Mouse (Mus musculus) T-helper 2 cell (primary cell): ENCODE results near the gene Stk16.

ENCODE experiments used
- in situ Hi-C: fragments of 300-600 bp; cut with MboI, MseI; formaldehyde crosslinking; loops from one replicate; pipeline ENCODE4 v1.15.1; 2025; ENCODE audit warnings: high pct_unique_total_duplicates

The Stk16 gene

DNA sequence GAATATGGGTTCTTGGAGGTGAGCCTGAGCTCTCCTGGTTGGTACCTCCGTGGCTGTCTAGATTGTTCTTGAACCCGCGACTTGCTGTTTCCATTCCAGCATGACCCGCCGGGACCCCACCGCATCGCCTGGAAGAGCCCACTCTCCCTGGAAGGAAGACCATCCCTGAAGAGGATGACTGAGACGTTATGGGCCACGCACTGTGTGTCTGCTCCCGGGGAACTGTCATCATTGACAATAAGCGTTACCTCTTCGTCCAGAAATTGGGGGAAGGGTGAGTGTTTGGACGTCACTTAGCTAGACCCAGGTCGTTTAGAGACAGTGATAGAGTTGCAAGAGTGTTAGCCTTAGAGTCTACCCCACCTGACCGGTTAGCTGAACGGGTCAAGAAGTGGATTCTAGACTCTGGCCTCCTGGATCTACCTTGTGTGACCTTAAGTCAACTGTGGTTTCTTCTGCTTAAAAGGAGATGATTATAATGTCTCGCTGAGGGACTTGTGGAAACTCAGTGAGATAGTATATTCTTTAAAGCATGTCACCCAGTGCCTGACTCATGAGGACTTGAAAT, 587 bp downstream of the Stk16 start:
- in situ Hi-C loops, result loop anchor here (25.0 kb wide), 1 partner anchor 974 kb away; the partner anchor contains the start of gene Arpc2

DNA sequence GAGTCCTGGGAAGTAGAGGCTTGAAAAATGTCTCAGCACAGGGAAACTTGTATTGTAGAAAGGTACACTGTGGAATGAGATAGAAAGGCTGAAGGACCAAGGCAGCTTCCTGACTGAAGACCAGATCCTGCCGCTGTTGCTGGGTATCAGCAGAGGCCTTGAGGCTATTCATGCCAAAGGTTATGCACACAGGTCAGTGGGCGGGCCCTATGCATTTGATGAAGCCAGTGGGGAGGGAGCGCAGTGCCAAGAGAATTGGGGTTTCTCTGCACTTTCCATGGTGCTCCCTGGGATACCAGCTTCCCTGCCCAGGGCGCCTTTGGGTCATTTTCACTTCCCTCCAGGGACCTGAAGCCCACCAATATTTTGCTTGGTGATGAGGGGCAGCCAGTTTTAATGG, 1.9 kb downstream of the Stk16 start:
- in situ Hi-C loops, result loop anchor here (25.0 kb wide), 1 partner anchor 975 kb away; the partner anchor contains the start of gene Arpc2

DNA sequence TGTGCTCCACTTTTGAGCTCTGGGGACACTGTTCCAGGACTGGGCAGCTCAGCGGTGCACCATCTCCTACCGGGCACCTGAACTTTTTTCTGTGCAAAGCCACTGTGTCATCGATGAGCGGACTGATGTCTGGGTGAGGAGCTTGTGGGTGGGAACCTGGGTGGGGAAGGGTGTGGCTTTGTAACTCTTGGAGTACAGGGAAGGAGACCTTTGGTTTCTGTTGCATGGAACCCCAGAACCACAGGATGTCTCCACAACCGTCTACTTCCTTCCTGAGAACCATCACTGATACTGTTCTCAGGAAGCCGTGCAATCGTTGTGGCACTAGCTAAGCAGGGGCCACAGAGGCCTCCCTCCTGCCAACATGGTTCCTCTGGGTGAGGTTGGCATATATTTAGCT, 2.5 kb downstream of the Stk16 start:
- in situ Hi-C loops, result loop anchor here (25.0 kb wide), 1 partner anchor 976 kb away; the partner anchor contains the start of gene Arpc2

DNA sequence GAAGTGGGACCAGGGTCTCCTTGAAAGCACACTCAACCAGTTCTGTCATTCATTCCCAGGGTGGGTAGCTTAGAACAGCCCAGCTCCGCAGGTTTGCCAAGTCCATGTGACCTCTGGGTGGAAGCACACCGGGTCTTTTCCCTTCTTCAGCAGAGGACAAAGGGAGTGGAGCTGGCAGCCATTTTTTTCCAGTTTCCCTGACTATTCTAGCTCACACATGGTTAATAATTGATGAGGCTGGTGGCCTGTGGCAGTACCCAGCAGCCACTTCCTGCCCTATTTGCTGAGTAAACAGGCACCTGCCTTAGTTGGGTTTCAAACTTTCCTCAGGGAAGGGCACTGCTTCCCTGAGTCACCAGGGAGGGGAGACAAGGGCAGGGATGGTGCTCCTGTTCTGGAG, 3.8 kb downstream of the Stk16 start:
- in situ Hi-C loops, result loop anchor here (25.0 kb wide), 1 partner anchor 977 kb away; the partner anchor contains the start of gene Arpc2

DNA sequence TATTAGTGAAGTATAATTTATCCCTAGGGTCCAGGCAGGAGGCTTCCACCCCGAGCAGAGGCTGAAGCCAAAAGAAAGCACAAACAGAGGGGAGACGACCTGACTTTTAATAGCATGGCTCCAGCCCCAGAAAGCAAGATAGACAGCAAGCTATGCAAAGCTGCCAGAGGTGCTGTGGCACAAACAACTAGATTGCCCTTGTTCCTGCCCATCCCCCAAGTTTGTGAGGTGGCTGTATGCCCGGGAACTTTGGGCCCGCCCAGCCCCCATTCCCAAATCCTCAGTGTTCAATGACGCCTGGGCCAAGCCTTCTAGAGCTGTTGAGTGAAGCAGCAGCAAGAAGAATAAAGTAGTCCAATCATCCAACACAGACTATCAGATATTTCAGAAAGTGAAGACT, 4.2 kb downstream of the Stk16 start:
- in situ Hi-C loops, result loop anchor here (25.0 kb wide), 1 partner anchor 978 kb away; the partner anchor contains the start of gene Arpc2

DNA sequence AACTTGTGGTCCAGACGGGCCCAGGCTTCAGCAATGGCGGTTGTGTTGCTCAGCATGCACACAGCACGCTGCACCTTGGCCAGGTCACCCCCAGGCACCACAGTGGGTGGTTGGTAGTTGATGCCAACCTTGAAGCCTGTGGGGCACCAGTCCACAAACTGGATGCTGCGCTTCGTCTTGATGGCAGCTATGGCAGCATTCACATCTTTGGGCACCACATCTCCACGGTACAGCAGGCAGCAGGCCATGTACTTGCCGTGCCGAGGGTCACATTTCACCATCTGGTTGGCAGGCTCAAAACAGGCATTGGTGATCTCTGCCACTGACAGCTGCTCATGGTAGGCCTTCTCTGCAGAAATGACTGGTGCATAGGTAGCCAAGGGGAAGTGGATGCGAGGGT, 5.1 kb downstream of the Stk16 start:
- in situ Hi-C loops, result loop anchor here (25.0 kb wide), 1 partner anchor 978 kb away; the partner anchor contains the start of gene Arpc2

DNA sequence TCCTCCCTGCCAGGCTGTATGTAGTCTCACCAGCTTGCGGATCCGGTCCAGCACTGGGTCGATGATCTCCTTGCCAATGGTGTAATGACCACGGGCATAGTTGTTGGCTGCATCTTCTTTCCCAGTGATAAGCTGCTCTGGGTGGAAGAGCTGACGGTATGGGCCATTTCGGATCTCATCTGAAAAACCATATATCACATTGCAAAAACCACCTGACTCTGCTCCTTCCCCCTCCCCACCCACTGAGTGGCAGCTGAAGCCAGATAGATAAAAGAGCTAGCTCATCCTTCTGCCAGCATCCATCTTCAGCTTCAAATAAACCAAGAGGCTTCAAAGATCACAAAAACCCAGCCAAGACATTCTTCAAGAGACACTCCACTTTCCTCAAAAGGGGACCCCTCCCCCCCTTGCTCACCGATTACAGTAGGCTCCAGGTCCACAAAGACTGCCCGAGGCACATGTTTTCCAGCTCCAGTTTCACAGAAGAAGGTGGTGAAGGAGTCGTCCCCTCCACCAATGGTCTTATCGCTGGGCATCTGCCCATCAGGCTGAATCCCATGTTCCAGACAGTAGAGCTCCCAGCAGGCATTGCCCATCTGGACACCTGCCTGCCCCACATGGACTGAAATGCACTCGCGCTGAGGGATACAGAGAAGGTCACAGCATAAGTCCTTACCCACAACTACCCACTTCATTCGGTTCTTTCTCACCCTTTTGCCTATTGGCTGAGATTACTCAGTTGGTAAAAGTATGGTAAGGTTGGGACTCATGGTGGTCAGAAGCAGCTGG, 6.4 kb downstream of the Stk16 start:
- in situ Hi-C loops, result loop anchor here (25.0 kb wide), 1 partner anchor 980 kb away; the partner anchor contains the start of gene Arpc2

DNA sequence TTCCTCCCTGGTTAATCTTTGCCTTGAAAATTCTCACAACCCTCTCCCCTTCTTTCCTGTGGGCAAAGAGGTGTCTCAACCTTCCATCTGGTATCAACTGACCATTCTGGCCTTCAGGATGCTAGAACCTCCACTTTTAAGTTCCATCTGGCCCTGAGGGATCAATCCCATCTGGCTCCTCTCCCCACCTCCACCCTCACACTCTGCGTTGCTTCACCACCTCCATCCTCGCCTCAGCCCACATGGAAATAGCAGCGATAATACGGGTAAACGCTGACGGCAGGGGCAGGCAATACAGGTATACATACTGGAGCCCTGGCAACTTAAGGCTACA, 7.2 kb downstream of the Stk16 start:
- in situ Hi-C loops, result loop anchor here (25.0 kb wide), 1 partner anchor 981 kb away; the partner anchor contains the start of gene Arpc2

DNA sequence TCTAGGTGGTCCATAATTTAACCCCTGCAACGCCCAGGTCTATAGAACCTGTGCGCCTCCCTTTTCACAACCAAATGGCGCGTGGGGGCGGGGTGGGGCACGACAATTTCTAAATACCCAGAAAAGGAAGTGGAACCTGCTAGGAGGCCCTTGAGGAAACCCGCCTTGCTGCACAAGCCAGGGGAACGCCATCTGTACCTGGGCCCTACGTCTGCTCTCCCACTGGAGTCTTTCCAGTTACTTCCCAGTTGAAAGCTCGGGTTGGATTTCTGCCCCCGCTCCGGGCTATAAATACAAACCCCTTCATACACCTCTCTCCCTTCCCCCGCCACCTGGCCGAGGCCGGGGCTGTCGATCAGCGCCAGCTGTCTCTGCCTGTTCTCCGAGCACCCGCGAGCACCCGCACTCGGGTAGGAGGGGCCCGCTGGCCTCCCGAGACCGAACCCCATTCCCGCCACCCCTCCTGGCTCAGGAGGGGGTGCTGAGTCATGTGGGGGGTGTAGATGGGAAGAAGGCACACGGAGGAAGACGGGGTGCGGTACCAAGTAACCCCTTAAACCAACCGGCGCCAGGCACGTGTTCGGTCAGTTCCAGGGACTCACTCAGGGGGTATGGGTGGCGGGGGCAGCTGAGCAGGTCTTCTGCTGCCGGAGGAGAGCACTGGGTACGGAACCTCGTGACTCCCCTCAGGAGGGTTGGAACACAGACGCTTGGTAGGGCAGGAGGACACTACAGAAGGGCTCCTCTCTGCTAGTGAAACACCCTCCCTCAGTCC, 7.8 kb downstream of the Stk16 start:
- in situ Hi-C loops, result loop anchor here (25.0 kb wide), 1 partner anchor 981 kb away; the partner anchor contains the start of gene Arpc2

DNA sequence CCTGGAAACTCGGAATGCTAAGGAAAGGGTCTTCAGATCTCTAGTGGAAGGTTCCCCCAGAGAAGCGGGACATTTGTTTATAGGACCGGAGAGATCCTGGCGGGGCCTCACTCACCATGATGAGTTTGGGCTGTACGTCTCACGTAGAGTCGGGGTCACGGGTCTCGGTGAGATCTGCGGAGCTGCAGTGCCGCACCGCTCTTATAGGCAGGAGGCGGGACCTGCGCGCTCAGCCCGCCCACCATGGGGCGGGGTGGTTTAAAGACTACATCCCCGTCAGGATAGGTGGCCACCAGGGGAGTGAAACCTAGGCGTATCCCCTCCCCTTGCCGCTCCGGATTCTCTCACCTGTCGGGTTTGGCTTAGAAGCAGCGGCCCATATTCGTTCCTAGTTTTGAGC, 8.4 kb downstream of the Stk16 start:
- in situ Hi-C loops, result loop anchor here (25.0 kb wide), 1 partner anchor 982 kb away; the partner anchor contains the start of gene Arpc2

DNA sequence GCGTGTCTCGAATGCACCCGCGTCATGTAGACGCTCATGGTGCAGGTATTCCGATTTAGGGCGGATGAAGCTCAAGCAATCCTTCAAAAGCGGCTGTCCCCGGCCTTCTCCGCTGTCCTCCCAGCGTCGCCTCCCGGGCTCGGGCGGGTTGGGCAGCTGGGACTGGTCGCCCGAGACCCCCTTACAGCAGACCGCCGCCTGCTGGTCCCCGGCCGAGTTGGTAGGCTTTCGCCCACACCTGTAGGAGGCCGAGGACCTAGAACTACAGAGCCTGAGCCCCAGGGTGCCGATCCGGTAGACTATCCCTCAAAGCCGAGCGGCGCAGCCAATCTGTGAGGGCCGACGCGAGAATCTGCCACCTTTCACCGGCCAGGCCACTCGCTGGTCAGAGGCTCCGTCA, 8.9 kb downstream of the Stk16 start, which contains the start of gene Tuba4a:
Gene Tuba4a (minus strand): TSS at position 335 of the 400 bp plus-strand sequence.
- in situ Hi-C loops, result loop anchor here (25.0 kb wide), 1 partner anchor 982 kb away; the partner anchor contains the start of gene Arpc2

DNA sequence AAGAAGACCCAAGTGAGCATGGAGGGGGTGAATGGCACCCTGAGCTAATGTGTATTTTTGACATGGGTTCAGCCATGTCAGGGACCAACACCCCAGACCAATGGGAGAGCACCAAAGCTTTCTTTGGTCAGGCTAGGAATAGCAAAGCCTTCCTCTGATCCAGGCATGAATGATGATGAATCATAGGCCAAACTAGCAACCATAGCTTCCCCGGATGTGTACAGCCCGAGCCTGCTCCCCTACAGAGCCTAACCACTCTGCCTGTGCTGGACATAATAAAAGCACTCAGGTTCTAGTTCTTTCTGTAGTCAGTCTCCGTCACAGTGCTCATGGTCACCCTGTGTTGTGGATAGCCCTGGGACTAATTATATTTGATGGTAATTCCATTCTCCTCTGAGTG, 10.9 kb downstream of the Stk16 start:
- in situ Hi-C loops, result loop anchor here (25.0 kb wide), 1 partner anchor 984 kb away; the partner anchor contains the start of gene Arpc2

DNA sequence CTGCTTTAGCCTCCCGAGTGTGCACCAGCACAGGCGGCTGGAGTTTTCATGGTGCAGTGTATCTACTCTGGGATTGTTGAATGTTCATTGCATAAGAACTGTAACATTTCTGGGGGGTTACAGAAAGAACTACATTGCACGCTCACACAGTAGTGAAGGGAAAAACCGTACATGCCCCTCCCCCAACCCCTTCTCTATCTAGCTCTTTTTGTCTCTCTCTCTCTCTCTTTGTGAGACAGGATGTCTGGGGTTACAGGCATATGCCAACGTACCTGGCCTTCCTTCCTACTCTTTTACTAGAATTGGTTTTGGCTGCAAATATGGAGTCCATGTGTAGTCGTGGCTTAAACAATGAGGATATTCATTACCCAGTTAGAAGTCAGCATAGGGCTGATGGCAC, 12.3 kb downstream of the Stk16 start:
- in situ Hi-C loops, result loop anchor here (25.0 kb wide), 1 partner anchor 986 kb away; the partner anchor contains the start of gene Arpc2

DNA sequence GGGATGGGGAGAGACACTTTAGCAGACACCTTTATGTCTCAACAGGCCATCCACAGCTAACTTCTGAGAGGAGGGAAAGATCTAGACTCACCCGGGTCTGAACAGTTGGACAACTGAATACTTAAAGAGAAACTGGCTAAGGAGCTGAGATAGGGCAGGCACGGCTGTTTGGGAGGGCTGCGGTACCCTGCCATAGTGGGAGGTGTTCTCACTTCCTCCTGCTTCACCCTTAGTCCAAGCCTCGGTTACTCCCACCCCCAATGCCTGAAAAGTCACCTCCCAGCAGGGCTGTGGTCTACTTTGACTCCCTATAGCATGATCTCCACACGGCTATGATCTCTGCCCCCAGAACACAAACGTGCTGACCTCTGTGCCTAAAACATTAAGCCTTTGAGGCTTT, 12.9 kb downstream of the Stk16 start:
- in situ Hi-C loops, result loop anchor here (25.0 kb wide), 1 partner anchor 986 kb away; the partner anchor contains the start of gene Arpc2

DNA sequence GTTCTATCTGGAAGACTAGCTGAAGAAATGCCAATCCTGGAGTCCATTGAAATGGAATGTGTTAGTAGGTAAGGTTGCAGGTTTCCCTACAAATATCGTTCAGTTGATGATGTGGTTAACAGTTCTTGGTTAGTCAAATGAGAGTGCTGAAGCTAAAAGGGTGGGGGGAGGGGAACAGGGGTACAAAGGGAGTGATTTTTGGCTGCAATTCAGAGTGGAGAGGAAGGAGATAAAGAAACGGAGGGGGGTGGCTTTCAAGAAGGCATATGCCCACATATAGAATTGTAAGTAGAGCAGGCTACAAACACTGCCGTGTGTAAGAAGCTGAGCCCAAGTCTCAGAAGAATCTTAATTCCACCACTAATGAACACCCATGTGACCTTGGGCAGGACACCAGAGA, 14.8 kb downstream of the Stk16 start:
- in situ Hi-C loops, result no loop called here

DNA sequence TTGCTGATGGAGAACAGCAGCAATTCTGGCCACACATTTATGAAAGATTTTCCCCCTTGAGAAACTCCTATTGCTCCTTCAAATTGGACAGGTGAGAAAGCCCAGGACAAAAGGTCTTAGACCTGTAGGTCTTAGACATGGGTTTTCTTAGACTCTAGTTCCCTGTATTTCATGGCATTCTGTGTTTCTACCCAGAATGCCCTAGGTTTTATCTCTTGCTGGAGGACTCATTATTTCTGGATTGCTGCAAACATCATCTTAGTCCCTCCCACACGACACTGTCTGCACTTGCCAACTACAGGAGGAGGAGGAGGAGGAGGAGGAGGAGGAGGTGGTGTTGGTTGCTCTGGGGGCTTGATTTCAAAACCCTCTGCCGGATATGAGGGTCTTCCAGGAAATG, 15.5 kb downstream of the Stk16 start:
- in situ Hi-C loops, result no loop called here

DNA sequence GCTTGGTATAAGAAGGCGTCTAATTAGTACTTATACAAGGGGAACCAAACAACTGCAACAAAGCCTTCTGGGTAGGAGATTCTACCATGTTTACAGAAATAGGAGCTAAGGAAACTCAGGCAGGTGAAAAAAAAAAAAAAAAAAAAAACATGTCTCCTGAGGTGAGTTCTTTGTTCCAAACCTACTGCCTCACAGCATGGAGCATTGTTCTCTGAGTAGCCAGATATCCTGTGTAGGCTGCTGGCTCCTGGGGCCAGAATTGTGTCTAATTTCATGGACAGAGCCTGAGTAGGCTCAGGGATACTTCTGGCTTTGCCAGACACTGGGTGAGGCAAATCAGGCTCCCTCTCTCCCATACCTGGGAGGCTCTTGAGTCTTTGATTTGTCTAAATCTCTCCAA, 17.0 kb downstream of the Stk16 start:
- in situ Hi-C loops, result no loop called here

DNA sequence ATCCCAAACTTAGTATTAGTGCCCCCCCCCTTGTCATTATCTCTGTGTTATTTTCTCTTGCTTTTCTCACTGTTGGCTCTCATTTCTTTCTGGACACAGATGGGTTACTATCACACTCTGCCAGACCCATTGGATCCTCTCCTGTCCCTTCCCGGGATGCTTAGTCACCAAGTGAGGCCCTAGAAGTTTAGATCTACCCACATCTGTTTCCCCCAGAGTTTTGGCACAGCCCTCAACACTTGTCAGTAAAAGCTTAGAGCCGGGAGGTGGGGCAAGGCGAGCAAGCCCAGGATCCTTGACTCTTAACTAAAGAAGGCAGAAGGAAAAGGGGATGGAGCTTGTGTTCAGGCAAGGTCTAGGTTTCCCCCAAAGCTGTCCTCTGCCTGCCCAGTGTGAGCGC, 18.5 kb downstream of the Stk16 start:
- in situ Hi-C loops, result no loop called here

DNA sequence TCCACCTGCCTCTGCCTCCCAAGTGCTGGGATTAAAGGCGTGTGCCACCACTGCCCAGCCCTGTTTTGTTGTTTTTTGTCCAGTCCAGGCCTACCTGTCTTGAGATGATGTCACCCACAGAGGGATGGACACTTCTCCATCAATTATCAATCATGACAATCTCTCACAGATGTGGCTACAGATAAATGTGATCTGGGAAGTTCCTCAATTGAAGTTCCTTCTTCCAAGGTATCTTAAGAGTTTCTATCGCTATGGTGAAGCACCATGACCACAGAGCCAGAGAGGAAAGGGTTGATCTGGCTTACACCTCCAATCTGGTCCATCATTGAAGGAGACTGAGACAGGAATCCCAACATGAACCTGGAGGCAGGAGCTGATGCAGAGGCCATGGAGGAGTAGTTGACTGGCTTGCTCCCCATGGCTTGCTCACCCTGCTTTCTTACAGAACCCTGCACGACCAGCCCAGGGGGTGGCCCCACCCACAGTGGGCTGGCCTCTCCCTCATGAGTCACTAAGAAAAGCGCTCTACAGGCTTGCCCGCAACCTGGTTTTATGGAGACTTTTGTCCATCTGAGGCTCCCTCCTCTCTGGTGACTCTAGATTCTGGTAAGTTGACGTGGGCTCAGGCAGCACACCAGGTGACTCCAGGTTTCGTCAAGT, 19.8 kb downstream of the Stk16 start:
- in situ Hi-C loops, result no loop called here

DNA sequence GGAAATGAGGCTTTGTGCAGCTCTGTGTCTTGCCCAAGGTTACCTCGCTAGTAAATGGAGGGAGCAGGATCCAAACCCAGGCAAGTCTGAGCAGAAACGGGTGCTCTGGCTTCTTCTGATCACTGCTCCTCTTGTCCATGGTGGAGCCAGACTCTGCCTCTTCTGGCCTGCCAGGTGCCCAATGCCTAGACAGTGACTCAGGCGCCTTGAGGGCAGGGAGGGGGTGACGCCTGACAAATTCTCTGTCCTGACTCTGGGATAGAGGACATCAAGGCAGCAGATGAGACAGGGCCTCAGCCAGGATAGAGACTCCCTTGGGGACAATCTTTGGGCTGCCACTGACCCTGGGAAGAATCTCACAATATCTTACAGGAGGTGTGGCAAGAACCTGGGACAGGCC, 20.6 kb downstream of the Stk16 start:
- in situ Hi-C loops, result no loop called here

DNA sequence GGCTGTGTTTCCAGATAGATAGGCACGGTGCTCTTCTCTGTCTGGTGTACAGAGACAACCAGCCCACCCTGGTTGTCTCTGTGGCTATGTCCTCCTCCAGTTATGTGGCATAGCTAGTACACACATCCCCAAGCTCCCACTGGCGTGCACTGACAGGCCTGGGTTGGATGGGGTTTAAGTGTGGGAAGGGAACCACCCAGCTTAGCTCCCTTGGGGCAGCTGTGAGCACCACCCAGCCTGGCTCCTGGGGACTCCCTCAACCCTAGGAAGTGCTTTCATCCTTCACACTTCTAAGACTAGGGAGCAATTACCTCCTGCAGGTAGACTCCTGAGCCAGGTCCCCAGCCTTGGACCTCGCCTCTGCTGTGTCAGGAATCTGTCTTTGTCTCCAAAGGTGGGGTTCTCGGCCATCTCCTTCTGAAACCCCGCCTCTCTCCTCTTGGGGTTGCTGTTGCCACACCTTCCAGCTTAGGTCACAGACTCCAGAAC, 21.1 kb downstream of the Stk16 start, which contains the start of gene A630095N17Rik:
Gene A630095N17Rik (minus strand): TSS at position 439 of the 489 bp plus-strand sequence.
- in situ Hi-C loops, result no loop called here
